Mouse (Mus musculus) gastrocnemius, postnatal 4 days (tissue): ENCODE results near the gene Ap2a2. TPM values are rescaled to one million over a fixed set of nuclear protein-coding genes. Genes with fewer than 3 reads are reported as not detected.

ENCODE experiments used
- DNase-seq, 2 experiments: peaks; one replicate each; pipeline ENCODE4 v3.0.0; 2021 to 2022; ENCODE audit warnings: low spot score in 2 of 2, mixed read lengths in 2 of 2
- long read RNA-seq, 2 experiments: library from polyadenylated mRNA; stranded (forward); transcript quantifications; one replicate each; pipeline ENCODE4 v2.0.0; 2021
- total RNA-seq, 2 experiments: library from RNA; stranded (reverse); gene quantifications; 2 replicates each; pipeline ENCODE4 v1.2.3; 2021

The Ap2a2 gene
- total RNA-seq: 10 to 100 TPM; 63.4 to 65.5 TPM
- long read RNA-seq, experiment 1, full-length matches to known transcripts: 72 of 132 reads
- long read RNA-seq, experiment 1, partial matches to known transcripts: 13 of 132 reads
- long read RNA-seq, experiment 1, other reads (novel, unspliced or antisense): 47 of 132 reads
- long read RNA-seq, experiment 2, full-length matches to known transcripts: 115 of 196 reads
- long read RNA-seq, experiment 2, partial matches to known transcripts: 19 of 196 reads
- long read RNA-seq, experiment 2, other reads (novel, unspliced or antisense): 62 of 196 reads

GRCm38 (mm10) chr7:141561682-141562391 is at the start of gene Ap2a2:
Gene Ap2a2 (plus strand): TSS chr7:141562173.
- peak; percentile 83 to 92 for DNase-seq

- no peak for DNase-seq
These were observed 44.3 kb upstream of the Ap2a2 start for GRCm38 (mm10) chr7:141517638-141518037.

- DNase-seq: no peak
These were observed 43.7 kb upstream of the Ap2a2 start for GRCm38 (mm10) chr7:141518296-141518695.

- DNase-seq: no peak
These were observed 43.0 kb upstream of the Ap2a2 start for GRCm38 (mm10) chr7:141518926-141519325.

- no peak for DNase-seq
These were observed 42.2 kb upstream of the Ap2a2 start for GRCm38 (mm10) chr7:141519795-141520194.

GRCm38 (mm10) chr7:141523007-141523406 is 39.0 kb upstream of the Ap2a2 start:
- no peak for DNase-seq

- no peak for DNase-seq
These were observed 37.7 kb upstream of the Ap2a2 start for GRCm38 (mm10) chr7:141524271-141524670.

GRCm38 (mm10) chr7:141524760-141525579 is 37.0 kb upstream of the Ap2a2 start:
- DNase-seq: peak in 1 of 2 experiments; percentile 66

- no peak for DNase-seq
These were observed 36.4 kb upstream of the Ap2a2 start for GRCm38 (mm10) chr7:141525580-141525925.

GRCm38 (mm10) chr7:141535570-141535969 is 26.4 kb upstream of the Ap2a2 start:
- no peak for DNase-seq

GRCm38 (mm10) chr7:141538852-141539555 is 23.0 kb upstream of the Ap2a2 start:
- no peak for DNase-seq

GRCm38 (mm10) chr7:141539556-141540311 is 22.2 kb upstream of the Ap2a2 start, which contains the start of gene Chid1:
Gene Chid1 (minus strand): TSS chr7:141539857.
- DNase-seq: peak; percentile 97 to 99

- DNase-seq: peak; percentile 24 to 74
These were observed 21.5 kb upstream of the Ap2a2 start for GRCm38 (mm10) chr7:141540312-141541081.

GRCm38 (mm10) chr7:141541681-141542080 is 20.3 kb upstream of the Ap2a2 start:
- DNase-seq: no peak

GRCm38 (mm10) chr7:141542588-141542987 is 19.4 kb upstream of the Ap2a2 start:
- DNase-seq: no peak

- DNase-seq: peak in 1 of 2 experiments; percentile 32
These were observed 17.3 kb upstream of the Ap2a2 start for GRCm38 (mm10) chr7:141544654-141545053.

- no peak for DNase-seq
These were observed 12.4 kb upstream of the Ap2a2 start for GRCm38 (mm10) chr7:141549432-141550061.

- DNase-seq: no peak
These were observed 11.5 kb upstream of the Ap2a2 start for GRCm38 (mm10) chr7:141550464-141550863.

- DNase-seq: no peak
These were observed 3.6 kb upstream of the Ap2a2 start for GRCm38 (mm10) chr7:141558329-141558776.
